Mouse (Mus musculus) neural tube, embryonic 11.5 days (tissue): ENCODE data around the gene Trip13. TPM values are rescaled to one million over a fixed set of nuclear protein-coding genes. Genes with fewer than 3 reads are reported as not detected.

Experiments used
- ATAC-seq: fragments of 200-750 bp; cut with Nextera tagmentation; 2 replicates; pipeline ENCODE4 v1.8.0; 2017; ENCODE audit warnings: moderate number of reproducible peaks, mild to moderate bottlenecking, moderate TSS enrichment, moderate library complexity; ENCODE audit not compliant: insufficient read depth, low FRiP score, low TSS enrichment
- DNase-seq: peaks from one replicate; pipeline ENCODE4 v3.0.0-alpha.2; 2015; ENCODE audit warnings: low spot score
- H3K27ac ChIP-seq: fragments of 300-500 bp; sonication (generic); 2 replicates; pipeline ENCODE4 v1.5.1; 2014; ENCODE audit warnings: low read depth, mild to moderate bottlenecking, low read length
- H3K27me3 ChIP-seq: fragments of 300-500 bp; sonication (generic); 2 replicates; pipeline ENCODE4 v1.6.1; 2014; ENCODE audit warnings: mild to moderate bottlenecking, low read length, mixed read lengths; ENCODE audit not compliant: control insufficient read depth, insufficient read depth
- H3K36me3 ChIP-seq: fragments of 300-500 bp; sonication (generic); 2 replicates; pipeline ENCODE4 v1.6.1; 2014; ENCODE audit warnings: mild to moderate bottlenecking, low read length, moderate library complexity, mixed read lengths; ENCODE audit not compliant: control insufficient read depth, insufficient read depth
- H3K4me1 ChIP-seq: fragments of 300-500 bp; sonication (generic); 2 replicates; pipeline ENCODE4 v1.6.1; 2014; ENCODE audit warnings: low read length, mixed read lengths; ENCODE audit not compliant: control insufficient read depth, insufficient read depth
- H3K4me2 ChIP-seq: fragments of 300-500 bp; sonication (generic); 2 replicates; pipeline ENCODE4 v1.6.1; 2014; ENCODE audit warnings: low read depth, mild to moderate bottlenecking, moderate library complexity
- H3K4me3 ChIP-seq: fragments of 300-500 bp; sonication (generic); 2 replicates; pipeline ENCODE4 v1.5.1; 2014; ENCODE audit warnings: low read depth, low read length
- H3K9ac ChIP-seq: fragments of 300-500 bp; sonication (generic); 2 replicates; pipeline ENCODE4 v1.6.1; 2014; ENCODE audit warnings: mild to moderate bottlenecking, low read length
- H3K9me3 ChIP-seq: fragments of 300-500 bp; sonication (generic); 2 replicates; pipeline ENCODE4 v1.6.1; 2016; ENCODE audit warnings: low read length; ENCODE audit not compliant: control insufficient read depth
- WGBS: fragments of 180-500 bp; shearing (Covaris S2); extraction: QIAGEN DNeasy Blood & Tissue Kit; methylation state at CpG from one replicate; pipeline ENCODE4 v1.1.7; 2014; 5-methylcytosine and 5-hydroxymethylcytosine counted together
- polyA plus RNA-seq: library from polyadenylated mRNA; unstranded; fragments of >200 nt; fragmentation: Nextera tagmentation; extraction: Ambion mirVana; gene quantifications from 2 replicates; pipeline ENCODE4 v1.2.1, GENCODE M21; 2014

Gene Trip13
- polyA plus RNA-seq, 1 experiment from 2014 or later, result 47.5 TPM

GRCm38 (mm10) chr13:73954666-73955065, 17.1 kb upstream of the Trip13 start:
- WGBS, result 55% methylated on average over 6 of the region's 6 CpGs
- Histone ChIP-seq H3K27ac (no peak overlapping the region), H3K4me3 (no peak overlapping the region), H3K9ac (no peak overlapping the region), H3K4me1 (no peaks in the 10 kb centered on the region), H3K27me3 (no peaks in the 10 kb centered on the region), H3K9me3 (no peaks in the 10 kb centered on the region), H3K36me3 (peaks cover 18% of the 10 kb centered on the region), H3K4me2 (no peak overlapping the region)
- DNase-seq (no peak), ATAC-seq (no peak)

GRCm38 (mm10) chr13:73953551-73954130, 16.1 kb upstream of the Trip13 start:
- peaks cover 13% of the 10 kb centered on the region for H3K36me3 ChIP-seq

GRCm38 (mm10) chr13:73944606-73945005, 7.0 kb upstream of the Trip13 start:
- DNase-seq (no peak), ATAC-seq (no peak)
- Histone ChIP-seq H3K36me3 (peaks cover 20% of the 10 kb centered on the region), H3K4me1 (no peaks in the 10 kb centered on the region), H3K4me3 (no peak overlapping the region), H3K27ac (no peak overlapping the region), H3K27me3 (no peaks in the 10 kb centered on the region), H3K4me2 (no peak overlapping the region), H3K9me3 (no peaks in the 10 kb centered on the region), H3K9ac (no peak overlapping the region)
- 93% methylated on average over 9 of the region's 9 CpGs for WGBS

More at GRCm38 (mm10) chr13:73953551-73954130, 16.1 kb upstream of the Trip13 start:
- no peaks in the 10 kb centered on the region for H3K4me1 ChIP-seq
- no peak overlapping the region for H3K4me2 ChIP-seq
- no peaks in the 10 kb centered on the region for H3K27me3 ChIP-seq
- no peaks in the 10 kb centered on the region for H3K9me3 ChIP-seq
- H3K27ac ChIP-seq, result no peak overlapping the region
- H3K9ac ChIP-seq, result no peak overlapping the region
- no peak overlapping the region for H3K4me3 ChIP-seq
- no peak for ATAC-seq
- 95% methylated on average over 1 of the region's 1 CpGs for WGBS
- DNase-seq, result no peak

GRCm38 (mm10) chr13:73939101-73939500, 1.5 kb upstream of the Trip13 start:
- no peaks in the 10 kb centered on the region for H3K27me3 ChIP-seq
- H3K36me3 ChIP-seq, result peaks cover 9% of the 10 kb centered on the region
- H3K27ac ChIP-seq, result no peak overlapping the region
- H3K9me3 ChIP-seq, result no peaks in the 10 kb centered on the region
- H3K9ac ChIP-seq, result no peak overlapping the region
- peaks cover 6% of the 10 kb centered on the region; the same call in 1 of the 2 replicates for H3K4me1 ChIP-seq
- no peak overlapping the region for H3K4me2 ChIP-seq
- 93% methylated on average over 5 of the region's 5 CpGs for WGBS
- ATAC-seq (no peak), DNase-seq (no peak)
- no peak overlapping the region for H3K4me3 ChIP-seq

GRCm38 (mm10) chr13:73938177-73938560, 585 bp upstream of the Trip13 start:
- Histone ChIP-seq H3K27me3 (no peaks in the 10 kb centered on the region), H3K27ac (0 out of 2 replicates have a peak overlapping the region, but pooled peaks have one; percentile 62), H3K4me1 (peaks cover 6% of the 10 kb centered on the region; the same call in 1 of the 2 replicates), H3K4me3 (peak overlapping the region; percentile 80), H3K9me3 (no peaks in the 10 kb centered on the region), H3K4me2 (peak overlapping the region; percentile 53), H3K9ac (peak overlapping the region; percentile 79), H3K36me3 (peaks cover 9% of the 10 kb centered on the region)
- ATAC-seq (0 out of 2 replicates have a peak, but pooled peaks have one; percentile 20), DNase-seq (no peak)
- WGBS, result 49% methylated on average over 13 of the region's 13 CpGs

GRCm38 (mm10) chr13:73936938-73937320, 655 bp downstream of the Trip13 start:
- H3K4me3 ChIP-seq, result peak overlapping the region; percentile 80
- ATAC-seq (peak; percentile 38), DNase-seq (no peak)
- peaks cover 6% of the 10 kb centered on the region; the same call in 1 of the 2 replicates for H3K4me1 ChIP-seq
- H3K4me2 ChIP-seq, result peak overlapping the region; percentile 80
- H3K27me3 ChIP-seq, result no peaks in the 10 kb centered on the region
- H3K27ac ChIP-seq, result no peak overlapping the region
- WGBS, result 18% methylated on average over 5 of the region's 5 CpGs
- H3K36me3 ChIP-seq, result peaks cover 4% of the 10 kb centered on the region
- H3K9ac ChIP-seq, result peak overlapping the region; percentile 79
- no peaks in the 10 kb centered on the region for H3K9me3 ChIP-seq

- Histone ChIP-seq H3K4me3 (no peak overlapping the region), H3K36me3 (peaks cover 9% of the 10 kb centered on the region), H3K27ac (no peak overlapping the region), H3K4me1 (no peaks in the 10 kb centered on the region), H3K9ac (no peak overlapping the region), H3K9me3 (no peaks in the 10 kb centered on the region), H3K27me3 (no peaks in the 10 kb centered on the region), H3K4me2 (no peak overlapping the region)
- DNase-seq (no peak), ATAC-seq (no peak)
- 90% methylated on average over 10 of the region's 10 CpGs for WGBS
Measured at GRCm38 (mm10) chr13:73932201-73932600, 5.4 kb downstream of the Trip13 start.

- H3K4me2 ChIP-seq, result no peak overlapping the region
- H3K36me3 ChIP-seq, result peaks cover 3% of the 10 kb centered on the region
- no peaks in the 10 kb centered on the region for H3K9me3 ChIP-seq
- DNase-seq (no peak), ATAC-seq (no peak)
- no peak overlapping the region for H3K4me3 ChIP-seq
- H3K27ac ChIP-seq, result no peak overlapping the region
- H3K4me1 ChIP-seq, result no peaks in the 10 kb centered on the region
- 93% methylated on average over 4 of the region's 4 CpGs for WGBS
- no peak overlapping the region for H3K9ac ChIP-seq
- H3K27me3 ChIP-seq, result no peaks in the 10 kb centered on the region
Measured at GRCm38 (mm10) chr13:73913066-73913465, 24.5 kb downstream of the Trip13 start.

- H3K4me1 ChIP-seq, result no peaks in the 10 kb centered on the region
- H3K4me2 ChIP-seq, result no peak overlapping the region
- WGBS, result 75% methylated on average over 2 of the region's 2 CpGs
- H3K4me3 ChIP-seq, result no peak overlapping the region
- H3K36me3 ChIP-seq, result no peaks in the 10 kb centered on the region; the same call in 1 of the 2 replicates
- H3K27ac ChIP-seq, result no peak overlapping the region
- H3K9me3 ChIP-seq, result no peaks in the 10 kb centered on the region
- DNase-seq (peak; percentile 31), ATAC-seq (no peak; the same call in 1 of the 2 replicates)
- H3K27me3 ChIP-seq, result no peaks in the 10 kb centered on the region
- no peak overlapping the region for H3K9ac ChIP-seq
Measured at GRCm38 (mm10) chr13:73907683-73908412, 29.7 kb downstream of the Trip13 start.
